Mouse (Mus musculus) brain, adult 2 months (tissue): ENCODE measurements around the gene Hyal5.

Experiments
- DNase-seq: peaks from one replicate; pipeline ENCODE4 v3.0.0; 2011; ENCODE audit warnings: low read depth, low spot score

The Hyal5 gene

DNA sequence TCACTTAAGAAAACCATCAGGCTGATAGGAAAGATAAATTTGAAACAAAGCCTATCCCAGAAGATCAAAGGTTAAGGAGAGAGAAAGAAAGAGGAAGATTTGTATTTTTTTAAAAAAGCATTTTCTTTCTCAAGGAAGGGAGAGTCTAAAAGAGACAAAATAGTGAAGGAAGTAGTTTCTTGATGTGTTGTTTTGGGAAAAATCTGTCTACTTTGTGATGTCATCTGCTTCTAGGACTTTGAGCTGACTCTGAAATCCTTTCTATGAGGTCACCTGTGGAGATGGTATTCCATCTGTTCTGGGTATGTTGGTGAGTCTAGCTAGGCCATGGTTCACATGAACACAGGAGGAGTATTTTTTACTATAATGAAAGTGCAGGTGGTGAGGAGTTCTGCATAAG is at the start of gene Hyal5:
Hyal5 (plus strand) TSS at position 301 of the 400 bp plus-strand sequence.
- no peak for DNase-seq

- no peak for DNase-seq
Observed at GRCm38 (mm10) chr6:24822070-24822469, 35.7 kb upstream of the Hyal5 start.

- DNase-seq: peak; percentile 23
Observed at GRCm38 (mm10) chr6:24860320-24860719, 2.5 kb downstream of the Hyal5 start.

- no peak for DNase-seq
Observed at GRCm38 (mm10) chr6:24863649-24864048, 5.9 kb downstream of the Hyal5 start.

- peak; percentile 66 for DNase-seq
Observed at GRCm38 (mm10) chr6:24894146-24894873, 36.5 kb downstream of the Hyal5 start.

GRCm38 (mm10) chr6:24894874-24895183 is 37.0 kb downstream of the Hyal5 start:
- no peak for DNase-seq

GRCm38 (mm10) chr6:24905101-24905500 is 47.3 kb downstream of the Hyal5 start:
- no peak for DNase-seq

- no peak for DNase-seq
Observed at GRCm38 (mm10) chr6:24907824-24908223, 50.0 kb downstream of the Hyal5 start.

DNA sequence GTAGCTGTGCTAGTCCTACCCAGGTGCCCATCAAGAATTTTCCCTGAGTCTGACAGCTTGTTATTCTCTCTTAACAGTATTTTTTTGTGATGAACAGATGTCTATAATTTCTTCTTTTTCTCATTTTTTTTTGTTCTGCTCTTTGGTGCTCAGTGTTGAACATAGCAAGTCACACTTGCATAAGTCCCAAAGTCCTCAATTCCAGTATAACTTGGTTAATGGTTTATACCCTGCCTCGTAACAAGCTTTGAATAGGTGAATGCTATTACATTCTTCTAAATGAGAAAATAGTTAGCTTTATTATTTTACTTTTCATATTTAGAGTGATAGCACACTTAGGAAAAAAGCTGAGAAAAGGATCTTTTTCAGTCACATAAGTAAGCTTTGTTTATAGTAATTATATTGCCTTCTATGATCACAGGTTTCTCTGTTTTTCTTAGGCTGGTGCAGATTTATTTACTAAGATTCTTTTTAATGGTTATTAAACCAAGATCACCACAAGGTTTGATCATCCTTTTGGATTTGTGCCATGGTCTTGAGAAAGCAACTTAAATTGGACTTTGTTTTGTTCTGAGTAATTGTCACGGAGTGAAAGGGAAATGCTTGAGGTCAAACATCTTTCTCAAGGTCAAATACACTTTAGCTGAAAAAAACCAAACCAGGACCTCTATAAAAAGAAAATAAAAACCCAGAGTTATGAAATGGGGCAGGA is 52.4 kb downstream of the Hyal5 start:
- DNase-seq: no peak

DNA sequence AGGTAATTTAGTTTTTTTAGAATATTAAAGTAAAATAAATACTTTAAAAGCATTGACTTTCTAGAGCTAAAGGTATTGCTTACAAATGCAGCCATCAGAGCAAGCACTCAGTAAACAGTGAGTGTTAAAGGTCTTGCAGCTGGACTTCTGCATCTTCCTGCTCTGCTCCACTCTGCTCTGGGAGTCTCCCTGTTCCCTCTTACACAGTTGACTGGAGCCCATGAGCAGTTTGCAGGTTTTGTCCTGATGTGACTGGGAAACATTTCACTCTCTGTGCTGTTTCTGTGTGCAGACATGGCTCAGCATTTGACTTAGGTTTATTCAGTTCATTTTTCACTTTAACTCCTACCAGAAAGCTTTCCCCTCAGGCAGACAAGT is 52.9 kb downstream of the Hyal5 start:
- DNase-seq: no peak

- no peak for DNase-seq
Observed at GRCm38 (mm10) chr6:24913591-24913990, 55.8 kb downstream of the Hyal5 start.

DNA sequence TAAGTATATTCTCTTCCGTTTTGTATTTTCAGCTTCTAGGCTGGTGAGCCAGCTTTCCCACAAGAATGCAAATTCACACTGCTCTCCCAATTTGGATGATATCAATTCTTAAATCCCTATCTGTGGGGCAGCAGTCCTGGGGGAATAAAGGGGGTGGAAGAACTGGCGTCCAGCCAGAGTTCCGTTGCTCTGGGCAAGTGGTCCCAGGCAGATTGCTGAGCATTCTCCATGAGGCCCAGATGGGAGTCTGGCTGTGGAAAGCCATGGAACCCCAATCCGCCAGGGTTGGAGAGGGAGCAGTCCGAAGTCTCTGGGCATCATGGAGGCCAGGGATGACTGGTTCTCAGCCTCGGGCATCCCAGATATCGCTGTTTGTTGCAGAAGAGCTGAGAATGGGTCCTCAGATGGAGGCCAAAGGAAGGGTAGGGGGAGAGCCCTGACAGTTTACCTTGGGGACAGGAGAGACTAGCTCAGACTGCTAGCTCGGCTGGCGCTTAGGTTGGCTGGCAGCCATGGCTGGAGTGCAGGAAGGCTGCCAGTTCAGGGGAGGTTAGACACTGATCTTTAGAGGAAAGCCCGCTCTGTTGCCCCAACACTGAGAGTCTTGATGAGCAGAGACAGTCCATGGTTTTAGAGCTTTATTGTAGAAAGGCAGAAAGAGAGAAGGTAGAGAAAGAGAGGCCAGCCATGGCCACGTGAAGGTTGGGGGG is 67.4 kb downstream of the Hyal5 start:
- DNase-seq: no peak
